Mouse (Mus musculus): ENCODE measurements around the gene Tmub2. TPM values are rescaled to one million over a fixed set of nuclear protein-coding genes. Genes with fewer than 3 reads are reported as not detected.

The Tmub2 gene
- polyA plus RNA-seq, 1 experiment from 2014 or later, result 36.4 TPM

DNA sequence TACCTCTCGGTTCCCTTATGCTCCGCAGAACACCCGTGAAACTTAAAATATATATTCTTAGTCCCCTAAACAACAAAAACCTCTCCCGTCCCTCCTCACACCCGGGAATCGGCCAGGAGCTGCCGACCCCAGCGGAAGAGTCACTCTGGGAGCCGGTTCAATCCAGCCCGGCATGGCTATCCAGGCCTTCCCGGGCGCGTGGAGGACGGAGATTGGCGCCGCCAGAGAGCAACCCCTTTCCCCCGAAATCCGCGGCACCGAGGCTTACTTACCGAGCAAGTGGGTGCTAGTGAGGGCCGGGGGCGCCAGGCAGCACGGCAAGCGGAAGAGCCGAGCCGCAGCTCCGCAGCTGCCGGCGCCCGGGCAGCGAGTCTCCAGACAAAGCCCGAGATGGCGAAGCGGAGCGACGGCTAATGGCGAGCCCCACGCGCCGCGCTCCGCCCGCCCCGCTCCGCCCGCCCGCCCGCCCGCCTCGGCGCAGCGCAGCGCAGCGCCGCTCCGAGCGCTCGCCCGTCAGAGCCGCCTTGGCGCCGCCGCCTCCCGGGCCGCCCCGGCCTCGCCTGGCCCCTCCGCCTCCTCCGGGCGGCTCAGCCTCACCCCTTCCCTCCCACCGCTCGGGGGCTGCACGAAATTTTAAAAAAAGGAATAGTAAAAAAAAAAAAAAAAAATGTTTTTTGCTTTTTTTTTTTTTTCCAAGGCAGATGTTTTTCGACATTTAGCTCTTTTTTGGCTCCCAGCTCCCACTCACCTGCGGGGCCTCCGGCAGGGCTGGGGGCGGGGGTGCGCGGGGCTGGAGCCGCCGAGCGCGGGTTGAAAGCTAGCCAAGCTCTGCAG is 34.1 kb downstream of the Tmub2 start:
- ATAC-seq (replicated peaks; ENCODE audit: insufficient number of reproducible peaks, insufficient read depth, low FRiP score, low read depth), result no peak
- H3K27ac ChIP-seq, result peak overlapping the region; percentile 100
- peaks cover 16% of the 10 kb centered on the region for H3K36me3 ChIP-seq
- H3K9me3 ChIP-seq (replicated peaks), result no peaks in the 10 kb centered on the region
- H3K4me1 ChIP-seq (replicated peaks), result peaks cover 24% of the 10 kb centered on the region
- no peaks in the 10 kb centered on the region for H3K27me3 ChIP-seq
- H3K4me2 ChIP-seq, result peak overlapping the region; percentile 95
- H3K9ac ChIP-seq, result peak overlapping the region; percentile 100
- WGBS, result under 1% methylated on average over 84 of the region's 84 CpGs
- H3K4me3 ChIP-seq, result peak overlapping the region; percentile 99

DNA sequence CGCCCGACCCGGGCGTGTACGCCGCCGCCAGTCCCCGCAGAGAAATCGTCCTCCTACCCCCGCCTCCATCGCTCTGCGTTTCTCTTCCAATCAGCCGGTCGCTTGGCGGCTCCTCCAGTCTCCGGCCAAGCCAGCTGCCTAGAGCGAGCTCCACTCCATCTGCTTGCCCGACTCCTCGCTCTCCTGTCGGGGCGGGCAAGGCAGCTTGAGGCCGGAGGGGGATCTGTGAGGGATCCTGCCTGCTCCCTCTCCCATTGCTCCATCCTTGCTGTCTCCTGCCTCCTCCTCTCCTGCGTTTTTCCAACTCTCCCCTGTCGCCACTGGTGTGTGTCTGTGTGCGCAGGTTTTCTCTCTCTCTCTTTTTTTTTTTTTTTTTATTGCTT is 34.7 kb downstream of the Tmub2 start, which contains the start of gene Ubtf:
Ubtf (minus strand) TSS at position 333 of the 383 bp plus-strand sequence.
- Histone ChIP-seq H3K4me2 (peak within 1 kb of the TSS; percentile 95), H3K36me3 (peaks cover 10% of the 10 kb centered on the region), H3K9ac (peak within 1 kb of the TSS; percentile 100), H3K27me3 (no peaks in the 10 kb centered on the region), H3K9me3 (replicated peaks) (no peaks in the 10 kb centered on the region), H3K27ac (peak within 1 kb of the TSS; percentile 100), H3K4me3 (peak within 1 kb of the TSS; percentile 99), H3K4me1 (replicated peaks) (peaks cover 24% of the 10 kb centered on the region)
- ATAC-seq (replicated peaks; ENCODE audit: insufficient number of reproducible peaks, insufficient read depth, low FRiP score, low read depth), result 0 out of 2 replicates have a peak, but pooled peaks have one; percentile 15
- under 1% methylated on average over 24 of the region's 25 CpGs for WGBS

DNA sequence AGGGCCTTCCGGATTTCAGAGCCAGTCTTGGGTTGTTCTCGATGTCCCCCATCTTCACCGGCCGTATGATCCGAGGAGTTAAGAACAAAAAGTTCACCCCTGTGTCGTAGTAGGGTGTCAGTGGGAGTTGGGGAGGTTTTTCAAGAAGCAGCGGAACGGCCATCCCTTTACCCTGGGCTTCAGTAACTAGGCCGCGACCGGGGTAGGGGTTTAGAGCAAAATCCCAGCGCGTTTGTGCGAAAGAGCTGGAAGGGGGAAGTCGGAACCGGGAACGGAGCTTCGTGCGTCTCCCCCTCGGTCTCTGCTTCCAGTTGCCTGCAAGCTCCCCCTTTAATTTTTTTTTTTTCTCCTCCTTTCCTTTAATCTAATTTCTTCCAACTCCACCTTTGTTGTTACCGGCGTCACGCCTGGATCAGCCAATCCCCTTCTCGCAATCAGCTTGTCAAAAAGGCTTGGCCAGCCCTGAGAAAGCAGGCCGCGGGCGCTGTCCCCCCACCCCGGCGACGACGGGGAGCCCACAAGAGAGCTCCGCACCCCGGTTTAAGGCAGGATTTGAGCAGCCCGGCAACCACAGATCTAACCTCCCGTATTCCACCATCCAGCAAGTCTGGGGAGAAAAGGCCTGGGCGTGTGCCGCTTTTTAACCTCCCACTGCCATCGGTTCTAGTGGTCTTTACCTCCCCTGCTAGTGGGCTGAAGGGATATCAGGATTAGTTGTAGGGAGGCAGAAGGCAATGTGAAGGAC is 35.4 kb downstream of the Tmub2 start:
- Histone ChIP-seq H3K4me1 (replicated peaks) (peaks cover 24% of the 10 kb centered on the region), H3K36me3 (0 out of 2 replicates have a peak, but pooled peaks cover 5% of the 10 kb centered on the region), H3K27me3 (no peaks in the 10 kb centered on the region), H3K4me2 (peak overlapping the region; percentile 95), H3K27ac (peak overlapping the region; percentile 100), H3K9me3 (replicated peaks) (no peaks in the 10 kb centered on the region), H3K9ac (peak overlapping the region; percentile 100), H3K4me3 (peak overlapping the region; percentile 99)
- WGBS, result under 1% methylated on average over 38 of the region's 38 CpGs
- ATAC-seq (replicated peaks; ENCODE audit: insufficient number of reproducible peaks, insufficient read depth, low FRiP score, low read depth), result no peak

DNA sequence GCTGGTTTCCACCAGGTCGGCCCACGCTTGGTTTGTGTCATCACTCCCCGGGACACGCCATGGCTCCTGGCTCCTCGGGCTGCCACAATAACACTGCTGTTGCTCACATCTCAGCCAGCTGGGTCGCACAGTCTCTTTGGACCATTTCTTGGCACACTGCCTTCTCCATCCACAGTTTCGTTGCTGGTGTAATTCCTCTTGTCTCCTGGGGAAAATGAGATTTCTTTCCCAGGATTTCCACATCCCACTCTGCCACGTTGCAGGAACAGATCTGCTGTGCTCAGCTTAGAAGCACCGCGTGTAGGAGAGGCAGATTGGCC is 35.9 kb downstream of the Tmub2 start:
- no peak for ATAC-seq (replicated peaks; ENCODE audit: insufficient number of reproducible peaks, insufficient read depth, low FRiP score, low read depth)
- Histone ChIP-seq H3K27me3 (no peaks in the 10 kb centered on the region), H3K4me1 (replicated peaks) (peaks cover 18% of the 10 kb centered on the region), H3K9me3 (replicated peaks) (no peaks in the 10 kb centered on the region), H3K4me2 (peak overlapping the region; percentile 95), H3K27ac (peak overlapping the region; percentile 100), H3K36me3 (no peaks in the 10 kb centered on the region), H3K4me3 (peak overlapping the region; percentile 99), H3K9ac (peak overlapping the region; percentile 100)
- WGBS, result 11% methylated on average over 10 of the region's 10 CpGs

DNA sequence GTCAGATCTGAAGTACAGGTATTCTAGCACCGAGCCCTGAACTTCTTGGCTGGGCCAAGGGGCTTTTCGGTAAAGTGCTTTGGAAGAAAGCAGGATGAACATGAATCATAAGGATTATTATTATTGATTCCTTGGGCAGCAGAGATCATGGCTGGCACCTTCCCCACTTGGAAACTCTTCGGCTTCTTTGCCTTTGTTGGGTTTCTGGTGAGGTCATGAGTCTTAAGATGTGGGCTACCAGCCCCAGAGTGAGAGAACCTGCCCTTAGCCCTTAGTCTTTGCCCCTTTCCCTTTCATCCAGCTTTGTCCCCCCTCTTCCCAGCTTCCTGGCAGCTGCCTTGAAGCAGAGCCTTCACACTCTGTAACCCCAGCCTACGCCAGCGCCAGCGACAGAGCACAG is 37.2 kb downstream of the Tmub2 start:
- Histone ChIP-seq H3K27ac (no peak overlapping the region), H3K36me3 (no peaks in the 10 kb centered on the region), H3K4me3 (no peak overlapping the region), H3K9ac (no peak overlapping the region), H3K4me2 (no peak overlapping the region), H3K9me3 (replicated peaks) (no peaks in the 10 kb centered on the region), H3K4me1 (replicated peaks) (peaks cover 10% of the 10 kb centered on the region), H3K27me3 (no peaks in the 10 kb centered on the region)
- WGBS, result 76% methylated on average over 6 of the region's 6 CpGs
- ATAC-seq (replicated peaks; ENCODE audit: insufficient number of reproducible peaks, insufficient read depth, low FRiP score, low read depth), result no peak

DNA sequence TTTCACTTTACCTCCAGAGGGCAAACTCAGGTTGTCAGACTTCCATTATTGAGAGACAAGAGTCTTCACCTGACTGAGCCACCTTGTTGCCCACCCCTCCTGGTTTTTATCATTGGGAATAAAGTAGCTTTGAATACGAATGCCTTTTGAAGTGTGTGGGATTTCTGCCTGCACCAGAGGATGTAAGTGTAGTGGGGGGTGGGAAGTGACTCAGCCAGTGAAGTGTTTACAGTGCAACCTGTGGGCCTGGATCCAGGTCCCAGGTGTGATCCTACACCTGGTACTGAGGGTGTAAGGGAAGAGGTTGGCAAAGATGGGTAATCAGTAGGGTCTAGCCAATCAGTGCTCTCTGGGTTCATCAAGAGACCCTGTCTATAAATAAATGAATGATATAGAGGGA is 38.8 kb downstream of the Tmub2 start:
- WGBS, result 73% methylated on average over 1 of the region's 1 CpGs
- H3K4me1 ChIP-seq (replicated peaks), result peaks cover 10% of the 10 kb centered on the region
- no peak overlapping the region for H3K9ac ChIP-seq
- H3K4me2 ChIP-seq, result no peak overlapping the region
- H3K27ac ChIP-seq, result no peak overlapping the region
- no peaks in the 10 kb centered on the region for H3K9me3 ChIP-seq (replicated peaks)
- H3K36me3 ChIP-seq, result no peaks in the 10 kb centered on the region
- no peak overlapping the region for H3K4me3 ChIP-seq
- H3K27me3 ChIP-seq, result no peaks in the 10 kb centered on the region
- ATAC-seq (replicated peaks; ENCODE audit: insufficient number of reproducible peaks, insufficient read depth, low FRiP score, low read depth), result no peak

DNA sequence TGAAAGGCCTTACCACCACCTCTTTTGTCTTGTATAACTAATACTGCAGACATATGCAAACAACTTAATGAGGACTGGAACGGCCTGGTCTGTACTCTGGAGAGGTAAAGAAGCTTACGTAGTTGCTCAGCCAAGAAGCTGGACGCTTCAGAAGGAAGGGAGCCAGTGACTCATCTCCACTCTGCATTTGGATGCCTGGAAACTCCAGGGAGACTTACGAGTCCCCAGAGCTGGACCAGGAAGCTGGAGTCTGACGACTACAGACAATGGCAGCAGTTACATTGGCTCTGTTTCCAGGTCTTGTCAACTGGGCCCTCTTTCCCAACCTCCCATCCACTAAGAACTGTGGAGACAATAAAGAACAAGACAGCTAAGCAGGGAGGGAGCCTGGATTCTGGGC is 42.5 kb downstream of the Tmub2 start:
- no peak overlapping the region for H3K4me2 ChIP-seq
- no peak for ATAC-seq (replicated peaks; ENCODE audit: insufficient number of reproducible peaks, insufficient read depth, low FRiP score, low read depth)
- no peaks in the 10 kb centered on the region for H3K9me3 ChIP-seq (replicated peaks)
- H3K9ac ChIP-seq, result no peak overlapping the region
- H3K27ac ChIP-seq, result no peak overlapping the region
- no peaks in the 10 kb centered on the region for H3K4me1 ChIP-seq (replicated peaks)
- H3K27me3 ChIP-seq, result no peaks in the 10 kb centered on the region
- H3K36me3 ChIP-seq, result no peaks in the 10 kb centered on the region
- no peak overlapping the region for H3K4me3 ChIP-seq
- WGBS, result 49% methylated on average over 5 of the region's 5 CpGs

DNA sequence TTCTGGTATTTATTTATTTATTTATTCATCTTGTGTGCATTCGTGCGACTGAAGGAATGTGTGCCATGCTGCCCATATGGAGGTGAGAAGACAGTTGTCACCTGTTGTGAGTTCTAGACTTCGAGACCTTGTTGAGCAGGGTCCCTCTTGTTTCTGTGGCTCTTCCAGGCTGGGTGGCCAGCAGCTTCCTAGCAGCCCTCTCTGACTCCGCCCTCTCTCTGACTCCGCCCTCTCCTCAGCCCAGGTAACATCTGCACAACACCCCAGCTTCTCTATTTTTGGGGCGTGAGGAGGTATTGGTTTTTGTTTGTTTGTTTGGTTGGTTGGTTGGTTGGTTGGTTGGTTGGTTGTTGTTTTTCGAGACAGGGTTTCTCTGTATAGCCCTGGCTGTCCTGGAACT is 43.1 kb downstream of the Tmub2 start:
- Histone ChIP-seq H3K36me3 (no peaks in the 10 kb centered on the region), H3K9ac (no peak overlapping the region), H3K4me2 (no peak overlapping the region), H3K27me3 (no peaks in the 10 kb centered on the region), H3K9me3 (replicated peaks) (no peaks in the 10 kb centered on the region), H3K4me3 (no peak overlapping the region), H3K4me1 (replicated peaks) (no peaks in the 10 kb centered on the region), H3K27ac (no peak overlapping the region)
- no peak for ATAC-seq (replicated peaks; ENCODE audit: insufficient number of reproducible peaks, insufficient read depth, low FRiP score, low read depth)
- 74% methylated on average over 7 of the region's 7 CpGs for WGBS

DNA sequence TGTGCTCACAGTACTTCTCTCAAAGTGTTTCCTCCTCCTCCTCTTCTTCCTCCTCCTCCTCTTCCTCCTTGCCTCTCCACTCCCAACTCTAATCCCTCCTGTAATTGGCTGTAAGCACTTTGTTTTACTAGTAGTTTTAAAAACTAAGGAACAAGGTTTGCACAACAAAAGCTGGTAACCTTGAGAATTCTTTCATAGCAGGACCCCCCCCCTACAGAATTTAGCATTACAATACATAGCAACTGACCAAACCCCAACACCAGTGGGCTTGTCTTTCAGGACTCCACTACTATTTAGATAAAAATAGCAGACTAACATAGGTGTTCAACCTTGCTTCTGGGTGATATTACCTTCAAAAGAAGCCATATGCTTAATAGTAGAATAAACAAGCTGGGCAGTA is 44.8 kb downstream of the Tmub2 start:
- no peaks in the 10 kb centered on the region for H3K4me1 ChIP-seq (replicated peaks)
- H3K4me3 ChIP-seq, result no peak overlapping the region
- H3K9me3 ChIP-seq (replicated peaks), result no peaks in the 10 kb centered on the region
- H3K9ac ChIP-seq, result no peak overlapping the region
- no peak overlapping the region for H3K27ac ChIP-seq
- H3K4me2 ChIP-seq, result no peak overlapping the region
- H3K36me3 ChIP-seq, result no peaks in the 10 kb centered on the region
- no peaks in the 10 kb centered on the region for H3K27me3 ChIP-seq
- ATAC-seq (replicated peaks; ENCODE audit: insufficient number of reproducible peaks, insufficient read depth, low FRiP score, low read depth), result no peak

DNA sequence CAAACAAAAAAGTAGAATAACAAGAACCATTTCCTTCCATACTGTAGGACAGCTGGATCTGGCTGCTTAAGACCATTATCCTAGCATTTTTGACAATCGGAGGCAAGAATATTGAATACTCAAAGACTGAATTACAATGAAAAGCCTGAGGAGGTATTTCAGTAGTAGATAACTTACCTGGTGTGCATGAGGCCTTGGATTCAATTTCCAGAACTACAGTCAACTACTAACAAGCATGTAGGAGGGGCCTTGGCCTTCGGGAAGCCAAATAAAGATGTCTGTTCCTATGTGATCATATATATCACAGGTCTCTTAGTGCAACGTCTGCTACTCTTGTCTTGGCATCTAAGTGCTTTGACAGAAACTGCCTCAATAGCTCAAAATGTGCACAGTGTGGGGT is 45.3 kb downstream of the Tmub2 start:
- H3K4me1 ChIP-seq (replicated peaks), result peaks cover 2% of the 10 kb centered on the region
- no peak overlapping the region for H3K4me3 ChIP-seq
- no peaks in the 10 kb centered on the region for H3K27me3 ChIP-seq
- no peak for ATAC-seq (replicated peaks; ENCODE audit: insufficient number of reproducible peaks, insufficient read depth, low FRiP score, low read depth)
- whole genome bisulfite sequencing, result 74% methylated on average over 3 of the region's 3 CpGs
- H3K4me2 ChIP-seq, result no peak overlapping the region
- no peaks in the 10 kb centered on the region for H3K9me3 ChIP-seq (replicated peaks)
- no peak overlapping the region for H3K27ac ChIP-seq
- H3K9ac ChIP-seq, result no peak overlapping the region
- no peaks in the 10 kb centered on the region for H3K36me3 ChIP-seq

DNA sequence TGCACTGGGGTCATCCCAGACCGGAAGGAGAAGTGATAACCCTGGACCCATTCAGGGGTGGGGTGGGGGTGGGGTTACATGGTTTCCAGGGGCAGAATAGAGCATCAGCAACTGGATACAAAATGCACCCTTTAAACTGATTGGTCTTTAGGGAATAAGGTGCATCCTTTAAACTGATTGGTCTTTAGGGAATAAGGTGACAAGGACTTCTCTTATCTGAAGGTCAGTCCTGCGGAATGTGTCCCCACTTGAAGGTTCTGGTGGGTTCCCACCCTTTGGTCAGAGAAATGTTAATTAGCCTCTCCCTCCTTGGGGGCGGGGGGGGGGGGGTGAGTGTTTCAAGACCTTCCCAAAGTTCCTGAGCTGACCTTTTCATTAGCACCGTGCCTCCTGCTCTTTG is 47.1 kb downstream of the Tmub2 start:
- Histone ChIP-seq H3K4me3 (no peak overlapping the region), H3K9me3 (replicated peaks) (no peaks in the 10 kb centered on the region), H3K4me1 (replicated peaks) (peaks cover 7% of the 10 kb centered on the region), H3K27me3 (no peaks in the 10 kb centered on the region), H3K9ac (no peak overlapping the region), H3K27ac (no peak overlapping the region), H3K4me2 (no peak overlapping the region), H3K36me3 (no peaks in the 10 kb centered on the region)
- ATAC-seq (replicated peaks; ENCODE audit: insufficient number of reproducible peaks, insufficient read depth, low FRiP score, low read depth), result no peak
- 36% methylated on average over 4 of the region's 4 CpGs for WGBS

DNA sequence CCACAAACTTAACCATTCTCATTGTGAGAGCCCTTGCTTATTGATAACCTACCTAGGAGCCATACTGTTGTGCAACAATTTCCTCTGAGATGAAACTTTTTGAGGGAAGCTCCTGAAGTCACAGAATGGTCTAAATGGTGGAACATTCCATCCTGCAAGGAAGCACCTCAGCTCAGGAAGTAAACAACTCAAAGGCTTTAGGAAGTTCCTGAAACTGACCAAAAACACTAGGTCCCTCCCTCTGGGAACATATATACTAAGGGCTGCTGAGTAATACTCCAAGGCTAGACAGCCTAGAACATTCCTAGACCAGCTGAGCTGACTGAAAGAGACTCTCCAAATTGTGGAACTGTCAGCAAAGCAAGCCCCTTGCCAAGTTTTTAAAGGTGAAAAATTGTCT is 48.3 kb downstream of the Tmub2 start:
- Histone ChIP-seq H3K4me2 (no peak overlapping the region), H3K9ac (no peak overlapping the region), H3K9me3 (replicated peaks) (no peaks in the 10 kb centered on the region), H3K36me3 (no peaks in the 10 kb centered on the region), H3K27ac (no peak overlapping the region), H3K4me3 (no peak overlapping the region), H3K27me3 (no peaks in the 10 kb centered on the region), H3K4me1 (replicated peaks) (peaks cover 9% of the 10 kb centered on the region)
- ATAC-seq (replicated peaks; ENCODE audit: insufficient number of reproducible peaks, insufficient read depth, low FRiP score, low read depth), result no peak
